Mouse (Mus musculus) c-Kit-positive CD71-positive TER-119-positive erythroid progenitor cells, embryonic 14.5 days (primary cell): ENCODE results near the gene Sclt1.
A peak's percentile ranks its signal among the peaks of the same experiment; 100 is the strongest.

Experiments
- DNase-seq: peaks from one replicate; pipeline ENCODE4 v3.0.0-alpha.2; 2013; ENCODE audit warnings: low spot score

Gene Sclt1

GRCm38 (mm10) chr3:41606330-41606664, 136.0 kb downstream of the Sclt1 start:
- no peak for DNase-seq

DNA sequence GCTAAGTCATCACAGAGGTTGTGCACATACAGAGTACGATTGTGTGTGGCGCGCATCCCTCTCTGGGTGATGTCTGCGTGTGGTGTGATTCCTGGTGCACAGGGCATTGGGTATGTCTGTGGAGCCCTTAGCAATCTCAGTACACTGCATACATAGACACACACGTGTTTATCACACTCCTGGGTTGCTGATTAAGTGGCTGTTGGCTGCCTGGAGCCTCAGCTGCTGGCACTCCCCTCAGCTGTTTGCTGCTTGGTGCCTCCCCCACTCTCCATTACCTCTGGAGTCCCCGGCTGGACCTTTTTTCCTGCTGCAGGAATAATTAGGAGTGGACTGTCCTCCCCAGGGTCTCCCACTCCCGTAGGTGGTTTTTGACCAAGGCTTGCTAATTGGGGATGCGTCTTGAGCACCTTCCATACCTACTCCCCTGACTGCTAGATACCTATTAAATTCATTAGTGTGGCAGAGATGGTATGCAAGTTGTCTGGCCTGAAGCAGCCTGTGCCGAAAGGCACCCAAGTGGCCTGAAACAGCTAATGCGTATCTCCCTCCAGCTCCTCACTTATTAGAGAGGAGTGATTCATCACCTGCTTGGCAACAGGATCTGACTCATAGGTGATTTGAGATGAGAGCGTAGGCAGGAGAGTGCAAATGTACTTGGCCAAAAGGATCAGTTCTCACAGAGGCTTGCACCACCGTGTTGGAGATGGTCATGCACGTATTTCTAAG, 136.5 kb downstream of the Sclt1 start:
- DNase-seq, result no peak

DNA sequence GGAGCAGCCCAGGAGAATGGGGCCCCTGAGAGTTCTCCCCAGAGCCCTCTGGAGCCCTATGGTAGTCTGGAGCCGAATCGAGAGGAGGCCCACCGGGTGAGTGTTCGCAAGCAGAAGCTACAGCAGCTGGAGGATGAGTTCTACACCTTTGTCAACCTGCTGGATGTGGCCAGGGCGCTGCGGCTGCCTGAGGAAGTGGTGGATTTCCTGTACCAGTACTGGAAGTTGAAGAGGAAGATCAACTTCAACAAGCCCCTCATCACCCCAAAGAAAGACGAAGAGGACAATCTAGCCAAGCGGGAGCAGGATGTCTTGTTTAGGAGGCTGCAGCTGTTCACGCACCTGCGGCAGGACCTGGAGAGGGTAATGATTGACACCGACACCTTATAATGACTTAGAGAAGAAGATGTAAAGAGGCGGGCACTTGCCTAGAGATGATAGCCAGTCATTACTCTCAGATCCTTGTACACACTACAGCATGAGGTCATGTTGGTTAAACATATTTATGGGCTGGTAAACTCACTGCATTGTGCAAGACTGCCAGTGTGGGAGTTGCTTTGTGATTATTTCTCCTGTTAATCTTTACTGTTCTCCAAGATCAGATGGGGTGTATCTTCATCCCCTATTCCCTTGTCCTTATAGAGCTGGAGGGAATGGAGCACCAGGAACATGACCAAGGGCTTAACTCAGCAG, 137.5 kb downstream of the Sclt1 start:
- DNase-seq, result no peak

DNA sequence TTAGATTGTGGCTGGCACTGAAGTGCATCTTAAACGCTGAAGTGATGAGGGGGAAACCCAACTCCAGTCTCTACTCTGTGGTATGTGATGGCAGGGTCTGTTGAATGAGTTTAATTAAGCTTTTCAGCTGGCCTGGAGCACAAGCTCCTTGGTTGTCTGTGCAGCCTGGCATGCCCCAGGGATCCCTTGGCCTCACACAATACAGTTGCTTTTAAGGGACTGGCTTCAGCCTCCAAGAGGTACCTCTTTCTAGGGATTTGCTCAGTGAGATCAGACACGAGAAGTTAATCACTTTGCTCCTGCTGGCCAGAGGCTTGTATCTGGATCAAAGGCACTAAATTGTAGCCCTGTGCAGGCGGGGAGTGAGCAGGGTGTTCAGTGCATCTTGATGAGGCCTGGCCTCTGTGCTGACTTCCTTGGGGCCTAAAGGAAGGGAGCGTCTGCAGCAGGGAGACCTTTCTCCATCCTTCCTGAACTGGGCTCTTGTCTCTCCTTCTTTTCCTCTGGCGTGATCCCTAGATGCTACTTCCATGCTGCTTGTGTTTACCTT, 138.8 kb downstream of the Sclt1 start:
- no peak for DNase-seq

DNA sequence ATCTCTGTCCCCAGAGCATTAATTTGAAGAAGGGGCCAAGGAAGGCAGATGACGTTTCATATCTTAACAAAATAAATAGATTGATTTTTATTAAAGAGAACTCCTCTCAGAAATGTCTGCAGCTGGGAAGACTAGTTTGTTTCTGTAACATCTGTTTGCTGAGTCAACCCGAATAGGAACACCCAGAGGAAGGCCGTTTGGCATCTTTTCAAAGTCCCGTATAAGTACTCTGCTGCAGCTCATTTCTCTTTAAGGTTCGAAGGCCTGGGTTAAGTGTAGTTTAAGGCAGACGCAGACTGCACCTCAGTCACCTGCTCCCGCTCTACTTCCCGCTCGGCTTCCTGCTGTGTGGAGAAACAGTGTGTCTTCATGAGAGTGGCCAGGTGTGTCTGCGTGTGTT, 139.4 kb downstream of the Sclt1 start:
- no peak for DNase-seq

- DNase-seq, result no peak
Measured at GRCm38 (mm10) chr3:41601226-41602020, 140.9 kb downstream of the Sclt1 start.

DNA sequence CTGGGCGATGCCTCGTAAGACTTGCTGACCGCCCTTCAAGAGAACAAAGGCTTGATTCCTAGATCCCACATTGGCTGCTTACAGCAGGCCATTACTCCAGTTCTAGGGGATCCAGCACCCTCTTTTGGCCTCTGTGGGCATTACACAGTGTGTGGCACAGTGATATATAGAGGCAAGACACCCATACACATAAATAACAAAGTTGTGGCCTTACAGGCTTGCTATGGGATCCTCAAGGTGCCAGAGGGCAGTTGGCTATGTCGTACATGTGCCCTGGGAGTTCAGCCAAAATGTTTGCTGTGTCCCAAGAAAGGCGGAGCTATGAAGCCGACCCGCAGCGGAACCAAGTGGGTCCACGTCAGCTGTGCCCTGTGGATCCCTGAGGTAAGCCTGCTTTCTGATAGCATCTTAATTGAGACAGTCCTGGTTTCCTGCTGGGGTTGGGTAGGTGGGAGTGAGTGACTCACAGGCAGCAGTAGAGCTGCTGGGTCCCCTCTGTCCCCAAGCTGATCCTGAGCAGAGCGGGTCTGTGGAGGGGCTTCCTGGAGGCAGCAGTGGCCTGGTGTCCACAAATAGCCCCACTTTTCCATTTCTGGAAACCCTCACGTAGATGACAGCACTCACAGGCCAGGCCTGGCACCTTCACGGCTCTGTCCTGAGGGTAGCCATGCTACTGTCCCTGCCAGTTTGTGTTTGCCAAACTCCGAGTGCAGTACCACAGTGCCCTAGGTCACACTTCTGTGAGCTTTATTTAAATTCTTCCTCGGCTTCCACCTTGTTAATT, 142.3 kb downstream of the Sclt1 start:
- peak; percentile 30 for DNase-seq

- DNase-seq, result no peak
Measured at GRCm38 (mm10) chr3:41599226-41599625, 143.1 kb downstream of the Sclt1 start.

DNA sequence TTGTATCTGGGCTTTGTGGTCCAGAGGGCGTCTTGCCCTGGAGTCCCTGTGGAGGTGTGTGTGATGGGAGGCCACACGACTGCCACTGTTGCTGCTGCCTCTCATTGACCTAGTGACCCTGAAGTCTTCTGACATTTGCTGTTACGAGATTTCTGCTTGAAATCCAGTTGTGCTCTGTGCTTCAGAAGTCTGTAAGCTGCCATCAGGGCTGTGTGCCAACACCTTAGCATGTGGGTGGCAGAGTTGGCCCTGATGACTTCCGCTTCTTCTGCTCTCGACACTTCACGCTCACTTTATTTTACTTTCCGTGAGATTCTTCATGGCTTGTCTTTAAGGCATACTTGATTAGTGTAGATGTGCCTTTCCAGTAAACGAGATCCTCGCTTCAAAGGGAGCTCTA, 143.9 kb downstream of the Sclt1 start:
- no peak for DNase-seq

DNA sequence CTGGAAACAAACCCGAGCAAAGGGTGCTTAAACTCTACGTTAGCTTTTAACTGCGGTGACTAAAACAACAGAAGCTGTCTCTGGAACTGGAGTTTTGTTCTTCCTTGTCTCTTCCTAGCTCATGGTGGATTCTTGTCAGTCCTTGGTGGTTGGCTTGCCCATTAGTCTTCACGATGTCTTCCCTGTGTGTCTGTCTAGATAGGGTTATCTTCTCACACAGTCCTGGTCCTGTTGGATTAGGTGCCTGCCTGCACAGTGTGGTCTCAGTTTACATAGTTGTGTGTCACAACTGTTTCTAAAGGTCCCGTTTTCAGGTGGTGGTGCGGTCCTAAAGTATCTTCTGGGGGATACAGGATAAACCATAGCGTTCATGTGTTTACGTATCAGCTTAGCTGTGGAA, 145.3 kb downstream of the Sclt1 start:
- DNase-seq, result peak; percentile 15

GRCm38 (mm10) chr3:41595010-41595409, 147.3 kb downstream of the Sclt1 start:
- no peak for DNase-seq

DNA sequence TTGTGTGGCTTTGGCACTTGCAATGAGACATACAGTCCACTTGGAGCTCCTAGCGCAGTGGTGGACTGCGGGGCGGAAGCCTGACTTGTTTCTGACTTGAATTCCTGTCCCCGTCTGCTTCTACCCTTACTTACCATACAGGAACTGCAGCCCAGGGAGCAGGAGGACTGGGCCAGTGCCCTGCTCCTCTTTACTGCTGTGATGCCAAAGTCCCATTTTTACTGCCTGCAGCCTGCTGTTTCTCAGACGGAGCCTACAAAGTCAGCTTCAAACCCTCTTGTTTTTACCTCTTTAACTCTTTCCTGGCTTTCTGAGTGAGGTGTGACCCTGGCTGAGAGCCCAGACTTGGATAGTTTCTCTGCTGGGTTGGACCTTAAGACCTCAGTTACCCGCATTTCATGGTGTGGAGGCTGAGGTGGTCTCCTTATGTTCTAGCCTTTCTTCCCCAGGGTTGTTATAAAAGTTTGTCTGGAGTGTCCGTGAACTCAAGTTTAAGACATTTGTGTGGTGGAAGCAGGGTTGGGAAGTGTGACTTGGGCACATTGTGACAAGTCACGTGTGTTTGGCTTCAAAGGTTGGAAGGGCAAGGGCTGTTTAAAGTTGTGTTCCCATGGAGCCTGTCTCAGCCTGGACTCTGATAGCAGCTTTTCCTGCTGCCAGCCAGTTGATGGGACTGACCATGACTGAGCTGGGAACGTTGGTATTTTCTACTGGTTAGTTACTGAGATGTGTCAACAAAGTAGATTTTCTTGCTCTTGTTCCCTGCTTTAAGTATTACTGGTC, 148.0 kb downstream of the Sclt1 start:
- DNase-seq, result no peak

DNA sequence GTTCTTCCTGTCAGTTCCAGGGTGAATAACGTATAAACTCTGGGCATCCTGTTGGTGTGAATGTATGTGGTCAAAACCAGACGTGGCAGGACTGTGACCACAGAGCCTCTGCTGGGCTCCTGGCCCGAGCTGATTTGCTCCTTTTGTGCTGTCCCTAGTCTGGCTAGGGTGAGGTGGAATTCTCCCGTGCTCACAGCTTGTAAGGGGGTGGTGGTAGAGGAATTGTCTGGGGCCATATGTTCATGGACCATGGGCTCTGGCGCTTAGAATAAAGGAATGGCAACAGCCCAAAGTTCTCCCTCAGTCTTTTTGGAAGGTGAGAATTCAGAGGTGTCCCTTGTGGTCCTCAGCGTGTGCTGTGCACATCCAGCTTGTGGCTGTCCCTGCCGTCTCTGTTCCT, 149.5 kb downstream of the Sclt1 start:
- DNase-seq, result no peak

- DNase-seq, result no peak
Measured at GRCm38 (mm10) chr3:41591651-41592170, 150.6 kb downstream of the Sclt1 start.

DNA sequence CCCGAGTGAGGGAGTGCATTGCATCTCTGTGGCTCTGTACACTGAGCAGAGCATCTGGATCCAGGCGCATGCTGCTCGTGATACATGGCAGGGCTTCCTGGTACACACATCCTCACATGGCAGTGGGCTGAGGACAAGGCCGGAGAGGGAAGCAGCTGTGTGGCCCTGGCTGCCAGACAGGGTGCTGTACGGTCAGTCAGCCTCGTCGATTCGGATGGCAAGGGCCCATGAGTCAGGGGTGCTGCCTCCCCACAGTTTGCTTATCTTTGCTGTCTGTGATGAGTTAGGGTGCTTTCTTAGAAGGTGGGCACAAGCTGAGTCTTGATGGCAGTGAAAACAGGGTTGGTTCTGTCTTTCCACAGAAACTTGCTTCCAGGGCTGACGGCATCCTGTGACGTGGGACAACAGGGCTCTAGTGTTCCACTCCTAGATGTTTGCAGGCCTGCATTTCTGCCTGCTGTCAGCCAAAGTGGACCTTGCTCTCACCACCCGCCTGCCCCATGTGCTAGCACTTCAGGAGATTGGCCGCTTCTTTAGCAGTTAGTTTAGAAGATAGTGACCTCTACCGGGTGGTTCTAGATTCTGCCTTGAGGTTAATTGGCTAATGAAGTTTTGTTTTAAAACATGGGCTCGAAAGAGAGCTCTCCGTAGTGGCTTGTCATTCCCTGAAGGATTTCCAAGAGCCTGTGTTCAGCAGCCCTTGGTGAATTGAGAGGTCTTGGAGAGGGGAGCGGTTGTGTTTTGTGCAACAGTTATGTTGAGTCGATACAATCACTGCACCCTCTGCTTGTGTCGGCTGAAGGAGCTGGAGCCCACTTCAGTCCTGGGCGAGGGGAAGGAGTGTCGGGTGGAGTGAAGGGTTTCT, 151.4 kb downstream of the Sclt1 start:
- no peak for DNase-seq

- no peak for DNase-seq
Measured at GRCm38 (mm10) chr3:41589988-41590387, 152.3 kb downstream of the Sclt1 start.

DNA sequence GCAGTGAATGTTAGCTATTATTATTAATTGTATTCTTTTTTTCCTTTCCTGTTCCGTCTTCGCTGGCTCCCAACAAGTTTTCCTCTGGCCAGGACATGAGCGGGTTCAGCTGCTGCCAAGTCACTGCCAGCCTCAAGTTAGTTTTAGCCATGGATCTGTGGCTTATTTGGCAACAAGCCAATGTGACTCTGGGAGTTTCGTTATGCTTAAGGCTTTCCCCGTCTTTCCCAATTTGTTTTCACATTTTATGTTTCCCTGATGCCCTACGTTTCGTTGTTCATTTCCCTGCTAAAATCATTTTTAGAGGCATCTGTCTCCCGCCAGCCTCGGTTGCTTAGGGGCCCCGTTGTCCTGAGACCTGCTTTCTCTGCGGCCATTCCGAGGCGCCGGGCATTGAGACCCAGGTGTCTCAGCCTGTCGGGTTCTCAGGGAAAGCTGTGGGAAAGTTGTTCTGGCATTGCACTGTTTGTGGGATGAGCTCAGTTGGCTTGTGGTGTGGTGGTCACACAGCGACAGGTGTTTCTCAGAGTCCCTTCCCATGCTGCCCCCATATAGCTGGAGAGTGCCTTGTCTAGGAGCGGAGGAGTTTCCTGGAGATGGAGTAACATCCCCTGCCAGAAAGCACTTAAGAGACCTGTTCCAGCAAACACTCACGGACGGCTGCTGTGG, 152.9 kb downstream of the Sclt1 start:
- no peak for DNase-seq

- no peak for DNase-seq
Measured at GRCm38 (mm10) chr3:41588495-41588894, 153.8 kb downstream of the Sclt1 start.

- DNase-seq, result no peak
Measured at GRCm38 (mm10) chr3:41587588-41587987, 154.7 kb downstream of the Sclt1 start.
